ENCODE assay signal across 9 mouse cellular contexts in the genomic region with DNA sequence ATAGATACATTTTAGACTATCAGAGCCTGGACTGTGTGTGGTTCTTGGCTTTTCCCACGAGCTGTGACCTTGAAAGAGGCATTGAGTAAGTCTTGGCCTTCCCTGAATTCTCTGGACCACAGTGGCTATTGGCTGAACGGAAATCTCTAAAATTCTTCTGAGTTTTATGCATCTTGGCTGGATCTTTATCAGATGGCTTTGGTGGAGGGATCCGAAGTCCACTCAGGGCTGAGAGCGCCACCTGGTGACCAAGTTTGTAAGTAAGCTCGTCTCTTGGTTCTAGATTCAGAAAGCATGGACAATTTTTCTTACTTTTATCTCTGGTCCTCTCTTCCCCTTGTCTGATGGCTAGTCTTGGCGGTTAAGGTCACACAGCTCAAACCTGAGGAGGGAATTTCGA. TPM values are rescaled to one million over a fixed set of nuclear protein-coding genes. Genes with fewer than 3 reads are reported as not detected.
DNase-seq lines count a peak whose midpoint lies in the region; ATAC-seq lines count a peak whose summit lies in the region.
"Had no signal": no experiment of that assay in that cellular context is flagged by ENCODE, and none has a peak within 500 bp of the region (broad histone marks: within the 10 kb centered on the region; RNA-seq: fewer than 3 reads in every experiment).

No protein-coding gene starts in this region.

- 0 out of 2 replicates have a peak, but pooled peaks cover 3% of the 10 kb centered on the region for H3K9me3 ChIP-seq in hindbrain, embryonic 14.5 days (ENCODE audit: control insufficient read depth, low read length)
- no peaks in the 10 kb centered on the region for H3K9me3 ChIP-seq in hindbrain, embryonic 13.5 days
- no peaks in the 10 kb centered on the region for H3K9me3 ChIP-seq in limb, embryonic 10.5 days (replicated peaks)

- H3K27me3 ChIP-seq in hindbrain, embryonic 14.5 days (ENCODE audit: control insufficient read depth, insufficient read depth, low read length), result no peaks in the 10 kb centered on the region
- no peaks in the 10 kb centered on the region for H3K27me3 ChIP-seq in hindbrain, embryonic 13.5 days
- H3K27me3 ChIP-seq in limb, embryonic 10.5 days (ENCODE audit: low read depth, poor library complexity, severe bottlenecking), result no peaks in the 10 kb centered on the region

- no peak overlapping the region for H3K4me2 ChIP-seq in hindbrain, embryonic 14.5 days (replicated peaks)
- no peak overlapping the region for H3K4me2 ChIP-seq in hindbrain, embryonic 13.5 days

- H3K36me3 ChIP-seq in hindbrain, embryonic 14.5 days (replicated peaks; ENCODE audit: control insufficient read depth, insufficient read depth), result no peaks in the 10 kb centered on the region
- H3K36me3 ChIP-seq in hindbrain, embryonic 13.5 days, result no peaks in the 10 kb centered on the region
- H3K36me3 ChIP-seq in limb, embryonic 10.5 days, result no peaks in the 10 kb centered on the region

- 0 out of 2 replicates have a peak, but pooled peaks cover 4% of the 10 kb centered on the region for H3K4me1 ChIP-seq in hindbrain, embryonic 14.5 days (replicated peaks; ENCODE audit: control insufficient read depth, insufficient read depth, low read length)
- H3K4me1 ChIP-seq in hindbrain, embryonic 13.5 days (replicated peaks), result peaks cover 3% of the 10 kb centered on the region
- H3K4me1 ChIP-seq in limb, embryonic 10.5 days, result no peaks in the 10 kb centered on the region; the same call in 1 of the 2 replicates

- 79% methylated on average over 7 of the region's 7 CpGs for WGBS in hindbrain, embryonic 14.5 days
- WGBS in hindbrain, embryonic 13.5 days, result 83% methylated on average over 7 of the region's 7 CpGs
- WGBS in limb, embryonic 10.5 days, result 79% methylated on average over 7 of the region's 7 CpGs

- peak; percentile 71 for DNase-seq in hindbrain, embryonic 14.5 days (ENCODE audit: low spot score)
- DNase-seq in adrenal gland, postnatal 10 days, result peak; percentile 90
- DNase-seq in embryo, embryonic 9.5 days (ENCODE audit: extremely low spot score), result peak; percentile 28
- DNase-seq in limb, embryonic 10.5 days (ENCODE audit: low spot score), result peak; percentile 54
- DNase-seq in ovary, postnatal 14 days (ENCODE audit: low spot score), result peak; percentile 80
- DNase-seq in thymus, postnatal 0 days (ENCODE audit: low spot score), result peak; percentile 63

- no peak overlapping the region for H3K4me3 ChIP-seq in hindbrain, embryonic 14.5 days (replicated peaks; ENCODE audit: low read length)
- no peak overlapping the region for H3K4me3 ChIP-seq in hindbrain, embryonic 13.5 days
- H3K4me3 ChIP-seq in limb, embryonic 10.5 days, result no peak overlapping the region
- H3K4me3 ChIP-seq: megakaryocyte, embryonic 14.5 days had no signal

- H3K9ac ChIP-seq in hindbrain, embryonic 14.5 days, result no peak overlapping the region
- no peak overlapping the region for H3K9ac ChIP-seq in hindbrain, embryonic 13.5 days

- no peak for ATAC-seq in hindbrain, embryonic 14.5 days (ENCODE audit: low FRiP score)
- ATAC-seq in hindbrain, embryonic 13.5 days (ENCODE audit: low FRiP score), result no peak
- ATAC-seq in inflammation-experienced regulatory T-cells, adult 6 months, result peak; percentile 33

- H3K27ac ChIP-seq in hindbrain, embryonic 14.5 days, result no peak overlapping the region
- H3K27ac ChIP-seq in hindbrain, embryonic 13.5 days, result no peak overlapping the region
- no peak overlapping the region for H3K27ac ChIP-seq in limb, embryonic 10.5 days

RNA-seq across cellular contexts. Expression of a gene that starts 13.9 kb away (rescaled TPM):
- 0.75 and 1.1 TPM in 2 replicates for polyA plus RNA-seq in hindbrain, embryonic 14.5 days (2014; fragmentation: Nextera tagmentation; extraction: Ambion mirVana)
- 1.5 and 1.9 TPM in 2 replicates for polyA plus RNA-seq in hindbrain, embryonic 13.5 days (2015; fragmentation: Nextera tagmentation; extraction: Ambion mirVana)
- total RNA-seq in adrenal gland, postnatal 10 days (2021), result 10 to 100 TPM; 23.4 to 26.0 TPM
- polyA plus RNA-seq in inflammation-experienced regulatory T-cells, adult 6 months (2017; shearing (Covaris generic)), result 1 to 10 TPM; 4.1 to 7.8 (median 5.7) TPM
- 3.1 and 4.4 TPM in 2 replicates for polyA plus RNA-seq in limb, embryonic 10.5 days (2016; fragmentation: Nextera tagmentation; extraction: Ambion mirVana)
- polyA plus RNA-seq in thymus, postnatal 0 days (2015; fragmentation: Nextera tagmentation; extraction: Ambion mirVana), result 2.6 and 3.0 TPM in 2 replicates

RNA-seq across cellular contexts. Expression of a gene that starts 17.5 kb away (rescaled TPM):
- polyA plus RNA-seq in hindbrain, embryonic 14.5 days (2014; fragmentation: Nextera tagmentation; extraction: Ambion mirVana), result 1,042 and 1,087 TPM in 2 replicates
- polyA plus RNA-seq in hindbrain, embryonic 13.5 days (2015; fragmentation: Nextera tagmentation; extraction: Ambion mirVana), result 1,027 and 1,043 TPM in 2 replicates
- total RNA-seq in adrenal gland, postnatal 10 days (2021), result 100 to 1,000 TPM; 763 to 803 TPM
- 100 to 1,000 TPM; 125 to 143 (median 133) TPM for polyA plus RNA-seq in inflammation-experienced regulatory T-cells, adult 6 months (2017; shearing (Covaris generic))
- polyA plus RNA-seq in limb, embryonic 10.5 days (2016; fragmentation: Nextera tagmentation; extraction: Ambion mirVana), result 922 and 1,037 TPM in 2 replicates
- polyA plus RNA-seq in thymus, postnatal 0 days (2015; fragmentation: Nextera tagmentation; extraction: Ambion mirVana), result 420 and 455 TPM in 2 replicates

RNA-seq across cellular contexts. Expression of a gene that starts 52.2 kb away (rescaled TPM):
- polyA plus RNA-seq in hindbrain, embryonic 14.5 days (2014; fragmentation: Nextera tagmentation; extraction: Ambion mirVana), result 292 and 336 TPM in 2 replicates
- 181 and 194 TPM in 2 replicates for polyA plus RNA-seq in hindbrain, embryonic 13.5 days (2015; fragmentation: Nextera tagmentation; extraction: Ambion mirVana)
- 10 to 100 TPM; 92.8 to 97.5 TPM for total RNA-seq in adrenal gland, postnatal 10 days (2021)
- polyA plus RNA-seq in inflammation-experienced regulatory T-cells, adult 6 months (2017; shearing (Covaris generic)), result 10 to 100 TPM in 2 of 3 experiments, 1 to 10 TPM in 1; 9.8 to 11.3 (median 11.1) TPM
- 37.2 and 41.7 TPM in 2 replicates for polyA plus RNA-seq in limb, embryonic 10.5 days (2016; fragmentation: Nextera tagmentation; extraction: Ambion mirVana)
- 51.3 and 59.8 TPM in 2 replicates for polyA plus RNA-seq in thymus, postnatal 0 days (2015; fragmentation: Nextera tagmentation; extraction: Ambion mirVana)

Comparison
In these comparisons a context has a peak if more than half of its experiments do, and no peak if none do; other contexts are left out.
1. DNase-seq: peak in every context shown above with its lines; median percentile 90 in adrenal gland, postnatal 10 days; 80 in ovary, postnatal 14 days; 71 in hindbrain, embryonic 14.5 days; 63 in thymus, postnatal 0 days; 54 in limb, embryonic 10.5 days; 28 in embryo, embryonic 9.5 days.